Mouse (Mus musculus) left cerebral cortex, adult 2 months (tissue): ENCODE measurements at regions not wholly inside any gene's neighbourhood (a gene's known extent, or its start where the extent isn't known, plus 50 kb on each side); places are given as distances from the start of the nearest gene placed in this dataset.

Experiments
- DNase-seq, 2 experiments: peaks; one replicate each; pipeline ENCODE4 v3.0.0; 2021 to 2022; ENCODE audit warnings: low spot score in 2 of 2, mixed read lengths in 1 of 2; ENCODE audit errors: extremely low spot score in 1 of 2
- H3K27ac ChIP-seq: fragments of 200-600 bp; 2 replicates; pipeline ENCODE4 v1.8.1; 2022
- H3K4me3 ChIP-seq: fragments of 200-600 bp; 2 replicates; pipeline ENCODE4 v1.8.1; 2022
- CTCF ChIP-seq: fragments of 200-600 bp; IDR thresholded peaks from 2 replicates; pipeline ENCODE4 v1.8.1; 2022; ENCODE audit warnings: antibody characterized with exemption, mild to moderate bottlenecking, moderate library complexity
- intact Hi-C: fragments of 180-260 bp; cut with DNase I; formaldehyde crosslinking; loops from one replicate; pipeline ENCODE4 v1.15.1; 2025

DNA sequence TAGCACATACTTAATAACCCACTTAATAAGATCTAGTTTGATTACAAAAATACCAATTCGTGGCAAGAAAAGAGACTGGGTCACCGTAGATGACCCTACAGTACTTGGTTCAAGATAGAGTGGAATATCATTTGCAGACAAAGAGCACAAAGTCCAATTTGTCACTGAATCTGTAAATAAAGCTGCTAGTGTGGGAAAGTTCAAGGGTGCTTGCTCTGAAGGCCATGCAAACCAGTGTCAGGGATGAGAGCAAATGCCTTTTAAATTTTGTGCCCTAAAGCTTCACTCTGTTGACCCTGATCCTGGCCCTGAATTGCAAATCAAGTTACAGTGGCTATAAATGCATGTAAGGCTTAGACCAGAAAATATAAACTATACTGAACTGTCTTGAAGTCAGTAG lies 113.1 kb downstream of the Cd55b start:
- no peak for DNase-seq
- Histone ChIP-seq H3K4me3 (no peak overlapping the region), H3K27ac (no peak overlapping the region)
- intact Hi-C loops, result no loop called here
- no peak for TF ChIP-seq CTCF

GRCm38 (mm10) chr1:130301828-130302386 lies 120.9 kb downstream of the Cd55b start:
- TF ChIP-seq CTCF, result no peak
- intact Hi-C loops, result no loop called here
- Histone ChIP-seq H3K27ac (no peak overlapping the region), H3K4me3 (no peak overlapping the region)
- no peak for DNase-seq

DNA sequence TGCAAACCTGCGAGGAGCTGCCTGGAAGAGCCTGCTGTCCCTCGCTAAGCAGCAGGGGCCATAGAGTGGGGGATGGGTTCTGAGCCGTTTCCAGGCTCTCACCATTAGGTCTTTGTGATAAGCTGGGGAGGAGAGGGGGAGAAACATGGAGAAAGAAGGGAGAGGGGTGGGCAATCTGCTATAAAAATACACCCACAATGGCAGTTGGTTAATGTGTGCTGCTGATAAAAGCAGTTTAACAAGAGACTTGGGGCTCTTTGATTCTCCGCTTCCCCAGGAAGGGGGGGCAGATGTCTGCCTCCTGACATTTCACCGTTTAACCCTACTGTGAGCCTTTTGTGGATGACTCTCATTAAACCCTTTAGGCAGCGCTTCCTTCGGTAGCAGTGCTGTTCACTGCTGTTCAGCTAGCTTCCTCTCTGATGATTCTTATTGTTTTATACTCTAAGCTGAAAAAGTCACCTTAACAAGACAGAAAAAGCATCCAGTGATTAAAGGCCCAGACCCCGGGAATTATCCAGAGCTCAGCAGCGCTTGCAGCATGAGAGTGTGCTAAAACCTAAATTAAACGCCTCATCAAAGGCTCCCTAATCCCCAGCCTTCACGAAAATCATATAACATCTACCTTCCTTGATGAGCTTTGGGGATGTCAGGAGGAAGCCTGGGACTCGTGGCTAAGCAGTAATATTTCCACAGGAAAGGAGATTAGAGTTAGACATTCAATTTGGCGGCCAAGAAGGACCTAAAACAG lies 122.6 kb downstream of the Cd55b start:
- no peak overlapping the region for H3K27ac ChIP-seq
- no peak for TF ChIP-seq CTCF
- intact Hi-C loops, result no loop called here
- no peak for DNase-seq
- H3K4me3 ChIP-seq, result no peak overlapping the region

- no peak for DNase-seq
- H3K27ac ChIP-seq, result no peak overlapping the region
- TF ChIP-seq CTCF, result no peak
- H3K4me3 ChIP-seq, result no peak overlapping the region
- intact Hi-C loops, result no loop called here
Measured at GRCm38 (mm10) chr1:130299641-130300040, 123.2 kb downstream of the Cd55b start.

GRCm38 (mm10) chr1:130299069-130299468 lies 123.7 kb downstream of the Cd55b start:
- intact Hi-C loops, result no loop called here
- DNase-seq, result no peak
- Histone ChIP-seq H3K4me3 (no peak overlapping the region), H3K27ac (no peak overlapping the region)
- no peak for TF ChIP-seq CTCF

GRCm38 (mm10) chr1:130298636-130299035 lies 124.2 kb downstream of the Cd55b start:
- no peak for TF ChIP-seq CTCF
- DNase-seq, result no peak
- H3K27ac ChIP-seq, result no peak overlapping the region
- H3K4me3 ChIP-seq, result no peak overlapping the region
- intact Hi-C loops, result no loop called here

DNA sequence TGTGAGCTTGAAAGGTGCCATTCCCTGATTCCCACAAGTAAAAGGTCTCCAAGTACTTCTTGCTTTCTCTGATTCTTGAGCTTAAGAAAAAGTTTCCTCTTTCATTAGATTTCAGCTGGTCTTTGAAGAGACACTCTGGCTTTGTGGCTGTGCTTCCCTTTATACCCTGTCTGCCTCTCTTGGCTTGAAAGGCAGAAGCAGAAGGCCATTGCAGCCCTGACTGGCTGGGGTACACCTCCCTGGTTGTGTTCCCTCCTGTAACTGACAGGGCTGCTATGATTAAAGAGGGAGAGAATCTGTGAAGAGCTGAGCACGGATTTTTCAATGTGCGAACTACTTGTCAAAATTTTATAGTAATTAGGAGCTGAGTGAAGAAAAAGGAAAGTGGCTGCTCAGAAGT lies 125.3 kb downstream of the Cd55b start:
- intact Hi-C loops, result no loop called here
- no peak for DNase-seq
- H3K4me3 ChIP-seq, result no peak overlapping the region
- H3K27ac ChIP-seq, result no peak overlapping the region
- no peak for TF ChIP-seq CTCF

- H3K4me3 ChIP-seq, result no peak overlapping the region
- H3K27ac ChIP-seq, result no peak overlapping the region
- intact Hi-C loops, result loop anchor here (10.0 kb wide), 1 partner anchor 1011 kb away; the partner anchor contains the start of gene Thsd7b
- TF ChIP-seq CTCF, result no peak
- peak in 1 of 2 experiments; percentile 24 for DNase-seq
Measured at GRCm38 (mm10) chr1:130285882-130286281, 136.9 kb downstream of the Cd55b start.

DNA sequence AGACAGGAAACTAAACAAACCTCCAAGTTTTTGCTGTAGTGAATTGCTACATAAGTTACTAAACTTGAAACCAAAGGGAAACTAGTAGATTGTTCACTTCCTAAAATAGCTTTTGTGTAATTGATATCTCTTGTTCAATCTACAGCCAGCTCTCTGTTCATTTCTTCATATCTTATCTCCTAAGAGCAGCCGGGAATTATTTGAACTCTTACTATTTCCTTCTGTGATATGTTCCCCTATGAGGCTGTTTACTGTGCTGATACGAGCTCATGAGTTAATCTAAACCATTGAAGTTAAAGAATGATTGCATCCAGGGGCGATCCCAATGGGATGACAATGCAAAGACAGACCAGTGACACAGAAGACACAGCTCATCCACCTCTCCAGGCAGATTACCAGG lies 140.7 kb downstream of the Cd55b start:
- Histone ChIP-seq H3K27ac (no peak overlapping the region), H3K4me3 (no peak overlapping the region)
- no peak for TF ChIP-seq CTCF
- DNase-seq, result no peak
- intact Hi-C loops, result loop anchor here (10.0 kb wide), 1 partner anchor 1007 kb away; the partner anchor contains the start of gene Thsd7b

DNA sequence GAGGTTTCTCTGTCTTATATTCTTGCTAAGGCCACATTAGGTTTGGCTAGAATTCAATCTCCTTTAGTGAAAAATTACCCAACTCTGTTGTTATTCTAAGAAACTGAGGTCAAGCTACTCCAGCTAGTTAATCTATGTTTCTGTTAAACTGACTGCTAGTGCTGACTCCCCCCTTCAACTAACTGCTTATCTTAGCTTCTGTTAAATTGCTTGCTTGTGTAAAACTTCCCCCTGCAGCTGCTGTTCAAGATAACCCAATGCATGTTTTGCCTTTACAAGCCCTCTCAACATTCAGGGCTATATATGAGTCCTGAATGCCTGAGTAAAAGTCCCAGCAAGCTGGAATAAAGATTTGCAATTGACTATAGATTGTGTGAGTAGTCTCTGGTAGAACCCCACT lies 143.6 kb downstream of the Cd55b start:
- no peak for TF ChIP-seq CTCF
- H3K4me3 ChIP-seq, result no peak overlapping the region
- H3K27ac ChIP-seq, result no peak overlapping the region
- DNase-seq, result no peak
- intact Hi-C loops, result loop anchor here (10.0 kb wide), 1 partner anchor 1404 kb away; no protein-coding TSS in a partner anchor

DNA sequence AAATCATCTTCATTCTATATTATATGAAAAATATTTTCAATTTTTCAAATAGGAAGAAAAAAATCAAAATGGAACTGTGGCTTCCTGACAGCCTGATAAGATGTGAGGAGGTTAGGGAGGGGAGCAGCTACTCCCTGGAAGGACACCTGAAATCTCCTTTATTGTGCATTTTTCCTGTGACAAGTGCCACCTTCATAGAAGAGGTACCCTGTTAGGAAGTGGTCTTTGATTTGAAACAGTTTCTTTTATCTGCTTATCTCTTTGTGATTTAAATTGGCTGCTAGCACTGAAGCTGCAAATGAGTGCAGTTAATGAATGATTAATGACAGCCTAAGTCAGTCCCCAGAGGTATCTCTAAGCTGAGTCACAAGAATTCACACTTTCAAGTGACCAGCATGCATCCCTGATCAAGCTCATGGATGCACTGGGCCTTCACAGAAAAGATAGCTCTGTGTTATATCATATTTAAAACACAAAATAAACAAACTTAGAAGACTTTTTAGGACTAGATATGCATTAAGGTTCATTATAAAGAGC lies 144.7 kb downstream of the Cd55b start:
- H3K27ac ChIP-seq, result no peak overlapping the region
- intact Hi-C loops, result loop anchor here (10.0 kb wide), 1 partner anchor 1403 kb away; no protein-coding TSS in a partner anchor
- no peak for DNase-seq
- TF ChIP-seq CTCF, result no peak
- H3K4me3 ChIP-seq, result no peak overlapping the region

DNA sequence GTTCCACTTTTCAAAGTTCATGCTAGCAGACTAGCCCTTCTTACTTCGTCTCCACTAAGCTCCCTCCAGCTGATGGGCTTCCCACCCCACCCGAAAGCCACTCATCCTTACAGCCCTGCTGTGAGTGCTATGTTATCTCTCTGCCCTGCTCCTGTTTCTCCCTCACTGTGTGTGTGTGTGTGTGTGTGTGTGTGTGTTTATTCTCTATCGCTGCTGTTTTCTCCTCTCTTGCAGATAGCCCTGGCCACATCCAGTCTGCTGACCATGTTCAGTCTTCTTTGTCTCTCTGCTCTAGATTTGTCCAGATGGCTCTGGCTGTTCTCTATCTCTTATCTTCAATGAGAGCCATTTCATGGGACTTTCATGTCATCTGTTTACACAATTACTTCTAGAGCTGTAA lies 145.9 kb downstream of the Cd55b start:
- H3K4me3 ChIP-seq, result no peak overlapping the region
- intact Hi-C loops, result loop anchor here (10.0 kb wide), 1 partner anchor 1402 kb away; no protein-coding TSS in a partner anchor
- H3K27ac ChIP-seq, result no peak overlapping the region
- TF ChIP-seq CTCF, result no peak
- no peak for DNase-seq

GRCm38 (mm10) chr1:130276005-130276404 lies 146.8 kb downstream of the Cd55b start:
- no peak for DNase-seq
- TF ChIP-seq CTCF, result no peak
- no peak overlapping the region for H3K27ac ChIP-seq
- H3K4me3 ChIP-seq, result no peak overlapping the region
- intact Hi-C loops, result loop anchor here (10.0 kb wide), 1 partner anchor 1401 kb away; no protein-coding TSS in a partner anchor
